Mouse (Mus musculus) limb, embryonic 15.5 days (tissue): ENCODE results near the gene Bhlha9. TPM values are rescaled to one million over a fixed set of nuclear protein-coding genes. Genes with fewer than 3 reads are reported as not detected.
A peak's percentile ranks its signal among the peaks of the same experiment; 100 is the strongest.

ENCODE experiments used
- ATAC-seq: fragments of 200-750 bp; cut with Nextera tagmentation; 2 replicates; pipeline ENCODE4 v1.8.0; 2017; ENCODE audit warnings: low read depth, moderate TSS enrichment; ENCODE audit not compliant: insufficient number of reproducible peaks, low FRiP score, low TSS enrichment
- H3K27ac ChIP-seq: fragments of 300-500 bp; sonication (generic); 2 replicates; pipeline ENCODE4 v1.5.1; 2015; ENCODE audit warnings: moderate library complexity, mild to moderate bottlenecking, inconsistent platforms
- H3K27me3 ChIP-seq: fragments of 300-500 bp; sonication (generic); 2 replicates; pipeline ENCODE4 v1.6.1; 2015; ENCODE audit warnings: inconsistent platforms
- H3K36me3 ChIP-seq: fragments of 300-500 bp; sonication (generic); 2 replicates; pipeline ENCODE4 v1.6.1; 2015; ENCODE audit warnings: inconsistent platforms
- H3K4me1 ChIP-seq: fragments of 300-500 bp; sonication (generic); 2 replicates; pipeline ENCODE4 v1.6.1; 2015; ENCODE audit warnings: inconsistent platforms
- H3K4me2 ChIP-seq: fragments of 300-500 bp; sonication (generic); 2 replicates; pipeline ENCODE4 v1.6.1; 2015; ENCODE audit warnings: mild to moderate bottlenecking, inconsistent platforms
- H3K4me3 ChIP-seq: fragments of 300-500 bp; sonication (generic); 2 replicates; pipeline ENCODE4 v1.5.1; 2015; ENCODE audit warnings: mild to moderate bottlenecking, inconsistent platforms
- H3K9ac ChIP-seq: fragments of 300-500 bp; sonication (generic); 2 replicates; pipeline ENCODE4 v1.6.1; 2015; ENCODE audit warnings: inconsistent platforms
- H3K9me3 ChIP-seq: fragments of 300-500 bp; sonication (generic); 2 replicates; pipeline ENCODE4 v1.6.1; 2016; ENCODE audit warnings: inconsistent platforms
- WGBS: fragments of 180-500 bp; shearing (Covaris S2); methylation state at CpG from one replicate; pipeline ENCODE4 v1.1.7; 2015; 5-methylcytosine and 5-hydroxymethylcytosine counted together
- polyA plus RNA-seq: library from polyadenylated mRNA; unstranded; fragments of >200 nt; fragmentation: Nextera tagmentation; extraction: Ambion mirVana; gene quantifications from 2 replicates; pipeline ENCODE4 v1.2.1, GENCODE M21; 2015

Gene Bhlha9
- 3.2 and 3.3 TPM in 2 replicates for polyA plus RNA-seq

GRCm38 (mm10) chr11:76671871-76672475 is at the start of gene Bhlha9:
Bhlha9 (plus strand) TSS chr11:76672470.
- peak within 1 kb of the TSS; percentile 37 for H3K9ac ChIP-seq
- H3K4me2 ChIP-seq, result peak within 1 kb of the TSS; percentile 82
- H3K4me1 ChIP-seq, result peaks cover 18% of the 10 kb centered on the region
- peak within 1 kb of the TSS; percentile 38 for H3K4me3 ChIP-seq
- peaks cover 74% of the 10 kb centered on the region for H3K27me3 ChIP-seq
- WGBS, result 49% methylated on average over 15 of the region's 15 CpGs
- no peaks in the 10 kb centered on the region for H3K36me3 ChIP-seq
- no peak within 1 kb of the TSS for H3K27ac ChIP-seq
- H3K9me3 ChIP-seq, result no peaks in the 10 kb centered on the region
- ATAC-seq, result no peak

GRCm38 (mm10) chr11:76622566-76623205 is 49.6 kb upstream of the Bhlha9 start:
- Histone ChIP-seq H3K9ac (peak overlapping the region; percentile 44), H3K9me3 (no peaks in the 10 kb centered on the region), H3K4me1 (peaks cover 18% of the 10 kb centered on the region), H3K36me3 (no peaks in the 10 kb centered on the region), H3K27ac (no peak overlapping the region), H3K4me3 (peak overlapping the region; percentile 66), H3K4me2 (peak overlapping the region; percentile 100), H3K27me3 (peaks cover 23% of the 10 kb centered on the region)
- WGBS, result under 1% methylated on average over 66 of the region's 66 CpGs
- ATAC-seq, result no peak

DNA sequence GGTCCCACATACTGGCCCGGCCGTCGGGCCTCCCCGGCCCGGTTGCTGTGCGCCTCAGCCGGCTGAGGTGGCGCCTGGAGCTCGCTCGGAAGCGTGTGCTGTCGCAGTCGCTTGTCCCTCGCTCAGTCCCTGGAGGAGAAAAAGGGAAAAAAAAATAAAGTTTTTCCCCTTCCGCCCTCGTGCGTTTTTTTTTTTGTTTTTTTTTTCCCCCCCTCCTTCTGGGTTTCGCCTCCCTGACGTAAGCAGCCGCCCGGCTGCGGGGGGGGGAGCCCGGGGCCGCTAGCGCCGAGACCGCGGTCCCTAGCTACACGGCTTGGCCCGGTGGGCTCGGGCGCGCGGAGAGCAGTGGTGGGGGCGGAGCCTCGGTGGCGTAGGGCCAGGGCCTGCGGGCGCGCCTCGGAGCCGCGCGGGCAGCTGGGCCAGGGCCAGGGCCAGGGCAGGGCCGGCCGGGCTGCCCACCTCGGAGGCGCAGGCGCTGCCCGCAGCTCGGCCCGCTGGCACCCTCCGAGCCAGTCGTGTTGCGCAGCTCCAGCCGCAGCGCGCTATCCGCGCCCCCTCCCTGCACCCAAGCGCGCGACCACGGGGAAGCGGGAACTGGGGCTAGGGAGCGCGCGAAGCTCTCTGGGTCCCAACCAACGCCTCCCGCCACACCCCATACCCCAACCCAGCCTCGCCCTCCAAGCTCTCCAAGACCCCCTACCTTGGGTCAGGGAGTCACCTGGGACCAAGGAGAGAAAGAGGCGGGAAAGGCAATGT is 48.9 kb upstream of the Bhlha9 start:
- Histone ChIP-seq H3K9me3 (no peaks in the 10 kb centered on the region), H3K4me2 (peak overlapping the region; percentile 100), H3K4me1 (peaks cover 18% of the 10 kb centered on the region), H3K9ac (peak overlapping the region; percentile 44), H3K27ac (0 out of 2 replicates have a peak overlapping the region, but pooled peaks have one; percentile 4), H3K27me3 (peaks cover 23% of the 10 kb centered on the region), H3K4me3 (peak overlapping the region; percentile 66), H3K36me3 (no peaks in the 10 kb centered on the region)
- WGBS, result under 1% methylated on average over 63 of the region's 72 CpGs
- ATAC-seq, result peak; percentile 66; the same call in 1 of the 2 replicates

GRCm38 (mm10) chr11:76624071-76624470 is 48.2 kb upstream of the Bhlha9 start:
- no peak overlapping the region for H3K27ac ChIP-seq
- H3K27me3 ChIP-seq, result peaks cover 23% of the 10 kb centered on the region
- WGBS, result 51% methylated on average over 10 of the region's 10 CpGs

GRCm38 (mm10) chr11:76624881-76625280 is 47.4 kb upstream of the Bhlha9 start:
- no peak overlapping the region for H3K4me2 ChIP-seq
- peaks cover 23% of the 10 kb centered on the region for H3K27me3 ChIP-seq
- peaks cover 18% of the 10 kb centered on the region for H3K4me1 ChIP-seq
- no peaks in the 10 kb centered on the region for H3K9me3 ChIP-seq
- no peak overlapping the region for H3K27ac ChIP-seq
- WGBS, result 59% methylated on average over 3 of the region's 3 CpGs
- no peak for ATAC-seq
- H3K4me3 ChIP-seq, result no peak overlapping the region
- H3K9ac ChIP-seq, result no peak overlapping the region
- no peaks in the 10 kb centered on the region for H3K36me3 ChIP-seq

More at GRCm38 (mm10) chr11:76624071-76624470, 48.2 kb upstream of the Bhlha9 start:
- Histone ChIP-seq H3K4me2 (peak overlapping the region; percentile 100; the same call in 1 of the 2 replicates), H3K9me3 (no peaks in the 10 kb centered on the region), H3K4me3 (peak overlapping the region; percentile 66; the same call in 1 of the 2 replicates), H3K9ac (no peak overlapping the region), H3K36me3 (no peaks in the 10 kb centered on the region), H3K4me1 (peaks cover 18% of the 10 kb centered on the region)
- no peak for ATAC-seq

DNA sequence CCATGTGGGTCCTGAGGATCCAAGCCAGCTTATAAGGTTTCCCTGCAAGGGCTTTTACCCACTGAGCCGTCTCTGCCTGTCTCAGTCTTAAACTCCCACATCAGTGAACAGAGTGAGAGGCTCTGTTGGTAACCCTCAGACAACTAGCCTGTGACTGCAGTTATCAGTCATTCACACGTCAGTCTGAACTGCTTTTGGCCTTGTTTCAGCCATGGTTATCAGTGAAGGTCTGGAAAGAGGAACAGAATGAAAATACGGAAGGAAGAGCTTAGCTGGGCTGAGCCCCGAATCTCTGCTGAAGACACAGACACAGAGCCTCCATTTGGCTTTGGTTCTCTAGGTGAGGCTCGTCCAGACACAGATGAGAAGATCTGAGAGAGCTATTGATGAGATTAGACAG is 43.7 kb upstream of the Bhlha9 start:
- H3K27me3 ChIP-seq, result no peaks in the 10 kb centered on the region
- H3K9ac ChIP-seq, result no peak overlapping the region
- H3K4me1 ChIP-seq, result peaks cover 1% of the 10 kb centered on the region; the same call in 1 of the 2 replicates
- H3K4me2 ChIP-seq, result no peak overlapping the region
- H3K36me3 ChIP-seq, result no peaks in the 10 kb centered on the region
- 72% methylated on average over 5 of the region's 5 CpGs for WGBS
- ATAC-seq, result no peak
- H3K9me3 ChIP-seq, result no peaks in the 10 kb centered on the region
- H3K27ac ChIP-seq, result no peak overlapping the region
- no peak overlapping the region for H3K4me3 ChIP-seq

GRCm38 (mm10) chr11:76630023-76630422 is 42.2 kb upstream of the Bhlha9 start:
- 42% methylated on average over 2 of the region's 2 CpGs for WGBS
- Histone ChIP-seq H3K27me3 (no peaks in the 10 kb centered on the region), H3K36me3 (no peaks in the 10 kb centered on the region), H3K9me3 (no peaks in the 10 kb centered on the region), H3K4me3 (no peak overlapping the region), H3K4me2 (no peak overlapping the region), H3K9ac (no peak overlapping the region), H3K27ac (no peak overlapping the region), H3K4me1 (no peaks in the 10 kb centered on the region)
- ATAC-seq, result no peak

DNA sequence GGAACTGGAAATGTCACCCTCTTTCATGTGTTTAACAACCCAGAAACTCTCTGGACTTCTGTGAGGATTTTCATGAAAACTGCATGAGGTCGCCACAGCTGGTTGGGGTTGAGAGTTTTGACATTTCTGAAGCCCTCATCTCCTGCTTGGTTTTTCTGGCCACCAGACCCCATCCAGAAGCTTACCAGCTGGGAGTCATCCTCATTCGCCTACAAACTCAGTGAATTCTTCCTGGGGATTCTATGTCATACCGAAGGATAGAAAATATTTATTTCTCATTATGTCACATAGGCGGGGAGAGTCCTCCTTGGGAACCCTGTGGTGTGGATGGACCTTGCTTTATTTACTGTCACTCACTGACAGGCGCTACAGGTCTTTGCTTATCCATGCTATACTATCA is 41.8 kb upstream of the Bhlha9 start:
- WGBS, result 86% methylated on average over 5 of the region's 5 CpGs
- Histone ChIP-seq H3K9ac (no peak overlapping the region), H3K4me1 (no peaks in the 10 kb centered on the region), H3K4me3 (no peak overlapping the region), H3K36me3 (no peaks in the 10 kb centered on the region), H3K27ac (no peak overlapping the region), H3K4me2 (no peak overlapping the region), H3K27me3 (no peaks in the 10 kb centered on the region), H3K9me3 (no peaks in the 10 kb centered on the region)
- ATAC-seq, result no peak

GRCm38 (mm10) chr11:76639269-76639985 is 32.8 kb upstream of the Bhlha9 start:
- H3K27ac ChIP-seq, result no peak overlapping the region
- no peaks in the 10 kb centered on the region for H3K9me3 ChIP-seq
- no peak overlapping the region for H3K9ac ChIP-seq
- 66% methylated on average over 17 of the region's 17 CpGs for WGBS
- H3K4me3 ChIP-seq, result no peak overlapping the region
- H3K36me3 ChIP-seq, result no peaks in the 10 kb centered on the region
- H3K4me1 ChIP-seq, result no peaks in the 10 kb centered on the region
- H3K27me3 ChIP-seq, result 0 out of 2 replicates have a peak, but pooled peaks cover 3% of the 10 kb centered on the region
- no peak for ATAC-seq
- H3K4me2 ChIP-seq, result no peak overlapping the region

GRCm38 (mm10) chr11:76640231-76640630 is 32.0 kb upstream of the Bhlha9 start:
- Histone ChIP-seq H3K4me2 (no peak overlapping the region), H3K9ac (no peak overlapping the region), H3K4me1 (no peaks in the 10 kb centered on the region), H3K27ac (no peak overlapping the region), H3K9me3 (no peaks in the 10 kb centered on the region), H3K36me3 (no peaks in the 10 kb centered on the region), H3K27me3 (0 out of 2 replicates have a peak, but pooled peaks cover 11% of the 10 kb centered on the region), H3K4me3 (no peak overlapping the region)
- no peak for ATAC-seq
- WGBS, result 79% methylated on average over 4 of the region's 4 CpGs

- no peak for ATAC-seq
- 57% methylated on average over 6 of the region's 6 CpGs for WGBS
- H3K4me2 ChIP-seq, result no peak overlapping the region
These were observed 28.0 kb upstream of the Bhlha9 start for GRCm38 (mm10) chr11:76644257-76644656.

More at GRCm38 (mm10) chr11:76644257-76644656, 28.0 kb upstream of the Bhlha9 start:
- Histone ChIP-seq H3K9me3 (no peaks in the 10 kb centered on the region), H3K27ac (no peak overlapping the region), H3K4me1 (peaks cover 14% of the 10 kb centered on the region), H3K9ac (no peak overlapping the region), H3K36me3 (no peaks in the 10 kb centered on the region), H3K27me3 (peaks cover 16% of the 10 kb centered on the region; the same call in 1 of the 2 replicates), H3K4me3 (no peak overlapping the region)
